Mouse (Mus musculus) E14TG2a.4 (cell line): ENCODE measurements around the gene Mrpl27.

Source experiments
- CTCF ChIP-seq: conservative IDR thresholded peaks from 2 replicates; pipeline ENCODE4 v1.5.1; 2014; ENCODE audit warnings: low read length
- POU5F1 ChIP-seq: IDR thresholded peaks from 2 replicates; pipeline ENCODE4 v1.6.1; 2014; ENCODE audit warnings: low read length, borderline replicate concordance

- no peak for TF ChIP-seq CTCF
- TF ChIP-seq POU5F1, result no peak
These were observed 21.6 kb upstream of the Mrpl27 start for GRCm38 (mm10) chr11:94631969-94632368.
